Mouse (Mus musculus): ENCODE results near the gene Rps15. TPM values are rescaled to one million over a fixed set of nuclear protein-coding genes. Genes with fewer than 3 reads are reported as not detected.
"Not testable (repeated sequence)": the region's sequence is repeated elsewhere in the genome, so short reads cannot be mapped to it uniquely, and the experiment has no call there.

Gene Rps15
- 1,000 to 10,000 TPM; 1,106 to 1,181 (median 1,155) TPM for total RNA-seq (2022)

DNA sequence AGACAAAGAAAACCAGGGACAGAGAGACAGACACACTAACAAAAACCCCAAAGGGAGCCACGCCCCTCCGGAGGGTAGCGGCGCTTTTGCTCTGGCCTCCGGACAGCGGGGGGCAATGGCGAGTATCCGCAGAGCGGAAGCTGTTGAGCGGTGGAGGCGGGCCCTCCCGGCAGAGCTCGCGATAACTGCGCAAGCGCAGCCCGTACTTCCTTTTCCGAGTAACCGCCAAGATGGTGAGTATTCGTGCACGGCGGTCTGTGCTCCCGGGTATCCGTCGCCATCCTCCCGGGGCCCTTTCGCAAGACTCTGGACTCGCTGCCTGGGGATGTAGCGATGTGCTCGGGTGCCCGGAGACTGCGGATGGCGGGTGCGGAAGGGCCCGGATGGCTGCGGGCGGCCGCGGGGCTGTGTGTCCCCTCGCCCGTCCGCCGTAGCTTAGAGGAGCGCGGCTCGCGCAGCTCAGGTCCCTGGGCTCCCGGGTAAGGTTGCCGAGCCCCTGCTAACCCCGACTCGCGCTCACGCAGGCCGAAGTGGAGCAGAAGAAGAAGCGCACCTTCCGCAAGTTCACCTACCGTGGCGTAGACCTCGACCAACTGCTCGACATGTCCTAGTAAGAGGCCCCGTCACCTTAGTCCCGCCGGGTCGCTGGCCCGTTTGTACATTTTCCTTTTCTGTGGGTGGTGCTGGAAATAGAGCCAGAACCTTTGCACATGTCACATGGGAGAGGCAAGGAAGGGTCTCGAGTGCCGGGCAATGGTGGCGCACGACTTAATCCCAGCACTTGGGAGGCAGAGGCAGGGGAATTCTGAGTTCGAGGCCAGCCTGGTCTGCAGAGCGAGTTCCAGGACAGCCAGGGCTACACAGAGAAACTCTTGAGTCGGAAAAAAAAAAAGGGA, at the start of gene Rps15:
Rps15 (plus strand) TSS at position 203 of the 896 bp plus-strand sequence.
- peak; percentile 89 for DNase-seq

DNA sequence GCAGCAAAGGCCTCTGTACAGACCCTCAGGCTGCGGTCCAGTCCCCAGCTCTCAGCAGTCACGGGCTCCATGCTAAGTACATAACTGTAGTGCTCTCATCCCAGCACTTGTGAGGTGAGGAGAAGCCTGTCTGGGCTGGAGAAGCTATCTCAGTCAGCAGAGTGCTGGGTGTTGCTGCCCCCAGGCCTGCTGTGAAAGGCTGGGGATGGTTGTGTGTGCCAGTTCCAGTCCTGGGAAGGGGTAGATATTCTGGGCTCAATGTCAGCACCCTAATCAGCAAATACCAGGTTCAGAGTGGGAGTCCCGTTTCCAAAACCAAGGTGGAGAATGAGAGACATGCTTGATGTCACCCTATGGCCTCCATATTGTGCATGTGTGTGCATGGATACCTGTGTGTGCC, 49.6 kb upstream of the Rps15 start:
- DNase-seq: no peak

DNA sequence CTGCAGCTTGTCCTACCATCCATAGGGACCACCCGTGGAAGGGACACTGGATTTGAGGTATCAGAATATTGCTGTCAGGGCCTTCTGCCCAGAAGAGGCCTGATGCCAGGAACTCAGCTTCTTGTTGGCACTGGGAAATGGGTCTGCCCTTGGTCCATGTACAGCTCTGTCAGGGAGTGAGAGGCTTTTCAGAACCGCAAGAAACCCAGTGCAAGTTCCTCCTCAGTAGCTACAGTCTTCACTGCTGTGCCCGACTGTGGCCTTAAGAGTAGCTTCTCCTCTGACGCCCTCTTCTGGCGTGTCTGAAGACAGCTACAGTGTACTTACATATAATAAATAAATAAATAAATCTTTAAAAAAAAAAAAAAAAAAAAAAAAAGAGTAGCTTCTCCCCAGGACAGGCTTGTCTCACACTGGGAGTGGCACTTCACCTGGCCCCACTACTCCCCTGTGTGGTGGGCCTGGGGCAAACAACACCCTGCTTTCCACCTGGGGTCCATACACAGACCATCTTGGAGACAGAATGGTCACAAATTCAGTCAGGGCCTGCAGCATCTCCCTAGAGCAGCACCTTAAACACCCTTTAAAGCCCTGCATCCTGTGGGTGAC, 47.4 kb upstream of the Rps15 start:
- DNase-seq: no peak

DNA sequence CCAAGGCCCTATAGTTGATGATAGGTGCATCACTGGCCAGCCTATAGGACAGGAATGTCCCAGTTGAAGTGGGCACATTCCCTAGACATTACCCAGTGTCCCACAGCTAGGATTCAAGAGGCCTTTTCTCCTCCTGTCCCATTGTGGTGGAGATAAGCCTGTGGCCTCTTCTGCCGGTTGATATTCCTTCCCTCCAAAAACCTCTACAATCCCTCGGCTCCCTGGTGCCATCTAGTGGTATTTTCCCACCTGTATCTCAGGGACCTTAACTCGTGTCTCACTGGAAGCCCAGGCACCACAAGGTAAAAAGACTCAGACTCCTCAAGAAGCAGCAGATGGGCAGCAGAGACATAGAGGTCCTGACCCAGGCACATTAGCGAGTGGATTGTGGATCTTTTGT, 46.7 kb upstream of the Rps15 start:
- DNase-seq: peak; percentile 62

DNA sequence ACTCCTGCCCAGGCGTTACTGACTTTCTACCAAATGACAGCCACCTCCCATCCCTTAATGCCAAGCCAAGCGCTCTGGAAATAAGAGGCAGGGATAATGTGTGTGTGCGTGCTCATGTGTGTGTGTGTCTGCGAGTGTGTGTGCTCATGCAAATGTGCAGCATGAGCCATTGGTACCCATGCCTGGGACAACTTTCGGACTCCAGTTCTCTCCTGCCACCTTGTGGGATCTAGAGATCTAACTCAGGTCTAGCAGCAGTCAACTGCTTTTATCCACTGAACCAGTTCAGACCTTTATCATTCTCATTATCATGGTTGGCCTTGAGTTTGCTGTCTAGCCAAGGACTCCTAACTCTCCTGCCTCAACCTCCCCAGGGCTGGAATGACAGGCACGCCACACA, 44.4 kb upstream of the Rps15 start:
- no peak for DNase-seq

DNA sequence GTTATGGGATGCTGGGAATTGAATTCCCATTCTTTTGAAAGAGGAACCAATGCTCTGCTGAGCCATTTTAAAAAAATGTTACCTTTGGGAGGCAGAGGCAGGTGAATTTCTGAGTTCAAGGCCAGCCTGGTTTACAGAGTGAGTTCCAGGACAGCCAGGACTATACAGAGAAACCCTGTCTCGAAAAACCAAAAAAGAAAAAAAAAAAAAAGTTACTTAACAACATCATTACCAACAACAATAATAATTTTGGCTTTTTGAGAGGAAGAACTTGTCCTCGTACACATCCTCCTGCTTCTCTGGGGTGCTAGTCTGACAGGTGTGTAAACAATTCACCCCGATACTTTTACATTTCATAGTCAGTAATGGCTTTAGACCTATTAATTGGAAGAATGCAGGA, 43.8 kb upstream of the Rps15 start:
- DNase-seq: not testable (repeated sequence)

DNA sequence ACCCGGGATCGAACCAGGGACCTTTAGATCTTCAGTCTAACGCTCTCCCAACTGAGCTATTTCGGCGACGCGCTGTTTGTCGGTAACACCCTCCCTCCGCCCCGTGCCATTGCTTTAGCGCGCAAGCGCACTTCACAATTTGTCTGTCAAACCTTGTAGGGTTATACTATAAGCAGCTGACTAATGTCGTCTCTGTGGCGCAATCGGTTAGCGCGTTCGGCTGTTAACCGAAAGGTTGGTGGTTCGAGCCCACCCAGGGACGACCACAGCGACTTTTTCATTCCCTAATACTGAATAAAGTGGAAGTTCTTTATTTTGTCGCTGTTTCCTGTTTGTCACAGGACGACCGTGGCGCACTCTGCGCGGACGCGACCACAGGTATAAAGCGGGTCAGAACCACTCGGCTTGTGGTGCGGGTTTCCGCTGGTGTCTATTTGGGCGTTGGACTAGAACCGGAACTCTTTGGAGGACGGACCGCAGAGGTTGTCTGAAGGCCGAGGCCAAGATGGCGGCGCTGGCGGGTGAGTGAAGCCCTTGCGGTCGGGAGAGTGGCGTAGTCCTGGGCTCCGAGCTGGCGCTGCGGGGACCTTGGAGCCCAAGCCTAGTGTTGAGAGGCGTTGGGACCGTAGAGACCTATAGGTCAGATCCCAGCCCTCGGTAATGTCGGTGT, 43.1 kb upstream of the Rps15 start, which contains the start of gene Ndufs7:
Ndufs7 (plus strand) TSS at position 151 of the 670 bp plus-strand sequence.
- DNase-seq: peak; percentile 94

DNA sequence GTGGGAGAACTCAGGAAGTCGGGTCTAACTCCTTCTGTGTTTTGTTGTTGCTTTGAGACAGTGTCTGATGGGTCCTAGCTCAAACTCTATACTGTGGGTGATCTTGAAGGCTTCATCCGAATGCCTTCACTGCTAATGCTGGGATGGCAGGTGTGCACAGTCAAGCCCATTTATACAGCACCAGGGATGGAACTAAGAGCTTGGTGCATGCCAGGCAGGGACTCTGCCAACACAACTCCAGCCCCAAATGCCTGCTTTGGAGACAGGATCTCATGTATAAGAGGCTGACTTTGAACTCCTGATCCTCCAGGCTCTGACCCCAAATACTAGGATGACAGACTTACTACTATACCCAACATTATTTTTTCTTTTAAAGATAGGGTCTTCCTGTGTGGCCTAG, 42.2 kb upstream of the Rps15 start:
- no peak for DNase-seq

DNA sequence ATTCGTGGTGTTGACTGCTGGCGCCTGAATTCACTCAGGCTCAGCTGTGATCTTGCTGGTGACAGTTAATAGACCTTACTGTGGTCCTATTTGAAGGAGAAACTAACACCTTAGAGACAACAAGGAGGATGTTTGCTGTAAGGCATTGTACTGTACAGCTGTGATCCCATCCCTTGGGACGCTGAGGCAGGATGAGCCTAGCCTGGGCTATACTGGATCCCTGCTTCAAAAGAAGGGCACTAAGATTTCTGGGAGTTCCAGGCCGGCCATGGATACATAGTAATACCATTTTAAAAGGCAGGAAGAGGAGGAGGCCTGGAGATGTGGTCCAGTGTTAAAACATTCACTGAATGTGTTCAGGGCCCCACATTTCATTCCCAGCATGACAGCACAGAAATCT, 41.7 kb upstream of the Rps15 start:
- DNase-seq: no peak

DNA sequence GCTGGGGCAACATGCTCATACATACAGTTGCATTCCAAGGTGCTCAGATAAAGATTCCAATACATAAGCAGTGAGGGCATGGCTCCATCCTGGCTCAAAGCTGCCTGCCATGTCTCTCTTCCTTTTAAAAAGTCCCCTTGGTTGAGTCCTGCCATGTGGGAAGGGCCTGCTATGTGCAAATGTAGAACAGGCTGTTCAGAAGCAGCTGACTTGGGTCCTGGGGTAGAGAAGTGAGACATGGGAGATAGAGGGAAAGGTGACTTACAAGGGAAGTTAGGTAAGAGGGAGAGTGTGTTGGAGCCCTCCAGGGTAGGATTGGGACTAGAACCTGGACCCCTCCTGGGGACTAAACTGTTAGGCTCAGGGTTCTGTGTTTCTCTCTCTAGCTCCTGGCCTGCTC, 40.2 kb upstream of the Rps15 start:
- DNase-seq: no peak

DNA sequence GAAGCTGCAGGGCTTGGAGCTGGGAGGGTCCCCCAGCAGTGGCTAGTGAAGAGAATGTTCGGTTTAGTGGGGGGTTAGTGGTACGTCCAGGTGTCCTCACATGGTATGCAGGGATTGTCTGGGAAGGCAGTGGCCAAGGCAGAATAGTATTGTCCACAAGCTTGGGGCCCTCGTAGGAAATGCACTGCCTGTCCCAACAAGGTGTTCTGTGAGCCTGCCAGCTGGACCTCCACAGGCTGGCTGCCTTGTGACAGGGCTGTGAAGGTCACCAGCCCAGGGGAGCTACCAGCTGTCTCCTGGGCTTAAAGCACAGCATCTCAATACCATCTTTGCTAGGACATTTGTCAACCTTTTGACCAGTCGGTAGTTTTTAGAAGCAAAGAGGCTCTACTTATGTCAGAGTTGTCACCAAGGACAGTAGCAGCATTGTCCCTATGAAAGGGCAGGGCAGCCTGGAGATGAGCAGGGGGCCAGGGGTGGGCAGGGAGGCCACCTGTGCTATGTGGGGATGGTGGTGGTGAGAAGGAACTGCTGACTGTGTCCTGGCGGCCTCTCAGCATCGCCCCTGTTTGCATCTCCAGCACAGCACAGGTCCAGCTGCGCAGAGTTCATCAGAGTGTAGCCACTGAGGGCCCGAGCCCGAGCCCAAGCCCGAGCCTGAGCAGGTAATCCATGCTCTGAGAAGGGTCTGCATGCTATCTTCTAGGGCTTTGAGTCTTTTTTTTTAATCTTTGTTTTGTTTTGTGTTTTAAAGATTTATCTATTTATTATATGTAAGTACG, 39.6 kb upstream of the Rps15 start:
- DNase-seq: no peak

DNA sequence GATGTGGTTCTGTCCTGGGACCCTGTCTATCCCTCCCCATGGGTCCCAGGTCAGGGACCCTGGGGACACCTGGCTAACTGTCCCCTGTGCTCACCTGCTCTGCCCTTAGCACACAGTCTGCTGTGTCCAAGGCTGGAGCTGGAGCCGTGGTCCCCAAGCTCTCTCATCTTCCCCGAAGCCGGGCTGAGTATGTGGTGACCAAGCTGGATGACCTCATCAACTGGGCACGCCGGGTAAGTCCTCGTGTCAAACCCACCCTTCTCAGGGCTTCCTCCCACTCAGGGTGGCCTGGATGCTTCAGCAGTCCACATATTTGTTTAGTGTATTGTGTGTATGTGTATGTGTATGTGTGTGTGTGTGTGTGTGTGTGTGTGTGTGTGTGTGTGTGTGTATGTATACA, 38.7 kb upstream of the Rps15 start:
- no peak for DNase-seq

DNA sequence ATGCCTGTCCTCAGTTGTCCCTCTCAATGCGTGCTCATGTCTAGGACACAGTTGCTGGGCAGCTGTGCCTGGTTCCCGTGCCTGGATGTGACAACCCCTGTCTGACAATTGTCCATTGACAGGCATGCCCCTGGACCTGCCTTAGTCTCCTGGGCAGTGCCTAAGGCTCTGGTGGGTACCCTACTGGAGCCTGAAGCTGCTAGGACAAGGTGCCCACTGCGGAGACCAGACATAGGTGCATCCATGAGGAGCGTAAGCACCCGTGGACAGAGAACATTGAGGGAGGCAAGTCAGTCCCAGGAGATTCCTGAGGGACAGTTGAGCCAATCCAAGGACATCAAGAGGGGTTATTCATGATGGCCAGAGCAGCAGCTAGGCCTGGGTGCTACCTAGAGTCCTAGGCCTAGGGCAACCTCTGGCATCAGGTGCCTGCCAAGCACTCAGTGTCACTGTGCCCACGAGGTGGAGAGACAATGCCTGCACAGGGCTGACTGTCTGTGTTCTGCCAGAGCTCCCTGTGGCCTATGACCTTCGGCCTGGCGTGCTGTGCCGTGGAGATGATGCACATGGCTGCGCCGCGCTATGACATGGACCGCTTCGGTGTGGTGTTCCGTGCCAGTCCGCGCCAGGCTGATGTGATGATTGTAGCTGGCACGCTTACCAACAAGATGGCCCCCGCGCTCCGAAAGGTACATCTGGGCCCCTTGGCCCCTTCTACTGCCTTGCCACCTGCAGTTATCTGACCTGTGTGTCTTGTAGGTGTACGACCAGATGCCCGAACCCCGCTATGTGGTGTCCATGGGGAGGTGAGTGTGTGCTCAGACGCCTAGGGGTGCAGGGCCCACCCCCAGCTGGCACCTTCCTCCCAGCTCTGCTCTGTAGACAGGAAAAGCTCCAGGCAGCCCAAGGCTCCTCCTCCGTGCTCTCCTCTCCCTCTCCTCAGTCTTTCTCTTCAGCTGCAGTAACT, 37.6 kb upstream of the Rps15 start:
- DNase-seq: no peak

DNA sequence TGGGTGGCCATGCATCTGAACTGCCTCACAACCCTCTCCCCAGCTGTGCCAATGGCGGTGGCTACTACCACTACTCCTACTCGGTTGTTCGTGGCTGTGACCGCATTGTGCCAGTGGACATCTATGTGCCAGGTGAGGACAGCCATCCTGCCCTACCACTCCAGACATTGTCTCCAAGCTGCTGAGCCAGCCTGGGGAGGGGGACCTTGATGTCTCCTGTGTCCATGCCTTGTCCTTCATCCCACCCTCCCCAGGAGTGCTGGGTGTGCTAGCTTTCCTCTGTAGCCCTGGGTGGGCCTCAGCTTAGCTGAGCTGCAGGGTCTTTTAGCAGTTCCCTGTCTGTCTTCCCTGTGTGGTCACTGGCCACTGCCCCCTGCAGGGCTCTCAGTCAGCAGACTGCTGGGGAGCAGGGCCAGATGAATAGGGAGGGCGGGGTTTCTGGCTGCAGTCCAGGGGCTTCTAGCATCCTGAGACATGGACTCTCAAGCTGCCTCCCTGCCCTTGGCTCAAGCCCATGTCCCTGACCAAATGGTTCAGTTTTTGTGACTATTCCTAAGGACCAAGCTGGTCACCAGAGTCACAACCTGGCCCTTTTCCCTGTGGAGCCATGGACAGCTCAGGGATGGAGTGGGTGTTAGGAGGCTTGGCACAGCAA, 36.2 kb upstream of the Rps15 start:
- DNase-seq: peak; percentile 80

DNA sequence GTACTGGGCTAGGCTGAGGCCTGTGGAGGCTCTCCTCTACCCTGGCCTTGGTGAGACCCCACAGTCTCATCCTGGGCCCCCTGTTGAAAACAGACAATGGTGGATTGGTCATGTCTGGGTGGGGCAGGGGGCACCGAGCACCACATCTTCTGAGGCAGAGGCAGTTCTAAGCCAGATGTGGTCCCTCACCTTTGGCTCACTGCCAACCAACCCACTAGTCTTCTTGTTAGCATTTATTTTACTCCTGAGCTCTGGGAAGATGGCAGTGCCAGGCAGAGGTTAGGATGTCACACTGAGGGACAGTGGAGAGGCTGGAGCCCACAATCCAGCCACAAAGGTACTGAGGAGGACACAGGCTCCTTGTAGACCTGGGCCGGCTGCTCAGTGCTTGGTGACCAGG, 34.3 kb upstream of the Rps15 start:
- DNase-seq: no peak

DNA sequence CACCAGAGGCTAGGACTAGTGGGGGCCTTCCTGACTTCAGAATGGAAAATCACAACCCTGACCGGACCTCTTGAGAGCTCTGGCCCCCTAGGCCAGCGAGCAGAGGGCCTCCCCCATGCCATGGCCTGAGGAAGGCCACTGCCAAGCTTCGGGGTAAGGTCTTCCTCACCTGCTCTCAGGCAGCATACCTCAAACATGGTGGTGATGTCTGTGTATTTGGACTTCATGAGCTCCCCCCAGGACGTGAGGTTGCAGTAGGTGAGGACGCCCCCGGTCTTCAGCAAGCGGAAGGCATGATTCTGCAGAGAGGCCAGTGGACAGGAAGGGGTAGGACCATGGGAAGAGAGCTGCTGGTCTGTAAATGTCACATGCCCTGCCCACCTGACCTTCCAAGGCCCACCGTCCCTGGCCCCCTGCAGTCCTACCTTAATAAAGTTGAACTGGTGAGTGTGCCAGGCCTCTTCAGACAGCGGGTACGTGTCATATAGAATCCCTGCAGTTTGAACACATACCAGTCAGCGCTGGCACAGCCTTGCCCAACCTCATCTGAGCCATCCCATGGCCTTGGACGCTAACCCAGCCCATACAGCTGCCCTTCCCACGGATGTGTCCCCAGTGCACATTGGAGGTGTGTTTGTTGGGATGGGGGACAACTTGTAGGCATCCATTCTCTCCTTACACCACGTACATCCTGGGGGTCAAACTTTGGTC, 33.3 kb upstream of the Rps15 start:
- peak; percentile 64 for DNase-seq

DNA sequence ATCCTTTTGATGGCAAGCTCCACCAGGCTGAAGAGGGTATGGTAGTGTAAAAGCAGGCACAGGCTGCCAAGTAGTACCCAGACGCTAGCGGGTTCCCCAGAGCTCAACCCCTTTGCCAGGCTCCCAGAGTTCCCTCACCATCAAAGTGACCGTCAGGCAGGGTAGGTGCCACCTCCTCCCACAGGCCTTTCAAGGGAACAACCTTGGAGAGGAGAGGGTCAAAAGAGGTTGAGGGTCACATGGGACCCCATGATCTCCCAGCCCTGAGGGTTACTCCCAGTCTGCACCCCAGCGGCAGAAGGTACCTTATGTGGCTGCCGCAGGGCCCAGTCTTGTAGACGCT, 32.8 kb upstream of the Rps15 start:
- peak; percentile 57 for DNase-seq

DNA sequence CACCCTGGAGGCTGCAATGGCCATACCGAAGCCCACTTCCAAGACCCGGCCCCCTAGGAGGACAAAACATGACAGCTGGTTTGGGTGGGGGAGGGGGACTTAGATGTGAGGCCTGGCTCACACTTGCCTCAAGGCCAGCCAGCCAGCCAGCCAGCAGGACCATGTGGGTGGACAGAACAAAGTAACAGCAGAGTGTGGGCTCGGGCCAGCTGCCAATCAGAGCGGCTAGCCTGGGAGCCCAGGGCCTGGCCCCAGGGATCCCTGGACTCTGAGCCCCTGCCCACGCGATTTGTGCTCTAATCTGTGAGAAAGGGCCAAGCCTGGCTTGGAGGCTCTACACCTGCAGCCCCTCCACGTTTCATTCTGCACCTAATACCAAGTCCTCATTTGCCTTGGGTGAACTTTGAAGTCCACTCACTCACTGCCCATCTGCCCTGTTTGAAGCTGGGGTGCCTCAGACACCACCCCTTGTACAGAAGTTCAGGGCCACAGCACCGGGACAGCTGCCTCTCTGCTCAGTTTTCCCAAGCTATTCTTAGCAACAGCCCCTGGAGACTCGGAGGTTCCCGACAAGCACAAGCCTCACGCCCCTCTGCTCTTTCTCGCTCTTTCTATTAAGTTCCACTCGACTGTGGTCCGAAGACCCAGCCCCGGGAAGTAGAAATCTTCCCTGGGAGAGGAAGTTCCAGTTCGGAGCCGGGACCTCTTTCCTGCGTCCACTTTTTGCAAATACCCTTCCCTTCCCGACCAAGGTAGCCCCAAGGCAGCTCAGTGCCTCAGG, 32.2 kb upstream of the Rps15 start:
- peak; percentile 80 for DNase-seq
